ENCODE assay signal across 18 mouse cellular contexts in genomic region chr11:89105823-89106222, GRCm38 (mm10). TPM values are rescaled to one million over a fixed set of nuclear protein-coding genes. Genes with fewer than 3 reads are reported as not detected.
DNase-seq lines count a peak whose midpoint lies in the region; ATAC-seq and TF ChIP-seq lines count a peak whose summit lies in the region.
"Had no signal": no experiment of that assay in that cellular context is flagged by ENCODE, and none has a peak within 500 bp of the region (broad histone marks: within the 10 kb centered on the region; RNA-seq: fewer than 3 reads in every experiment).

No protein-coding gene starts in this region.

- no peak for TF ChIP-seq EP300 in liver, postnatal 0 days (IDR thresholded peaks at IDR 0.05; ENCODE audit: low read depth)

- no peaks in the 10 kb centered on the region for H3K36me3 ChIP-seq in liver, embryonic 11.5 days (ENCODE audit: control insufficient read depth, insufficient read depth, low read length)
- no peaks in the 10 kb centered on the region for H3K36me3 ChIP-seq in liver, postnatal 0 days (replicated peaks; ENCODE audit: insufficient read depth, low read length)
- H3K36me3 ChIP-seq: embryonic facial prominence, embryonic 12.5 days; midbrain, embryonic 12.5 days; neural tube, embryonic 15.5 days had no signal

- 0 out of 2 replicates have a peak, but pooled peaks cover 3% of the 10 kb centered on the region for H3K4me1 ChIP-seq in liver, embryonic 11.5 days (replicated peaks; ENCODE audit: control insufficient read depth, insufficient read depth, low read length)
- peaks cover 7% of the 10 kb centered on the region; the same call in 1 of the 2 replicates for H3K4me1 ChIP-seq in liver, postnatal 0 days (ENCODE audit: insufficient read depth)
- H3K4me1 ChIP-seq: embryonic facial prominence, embryonic 12.5 days had no signal

- no peak overlapping the region for H3K4me3 ChIP-seq in liver, embryonic 11.5 days (ENCODE audit: low read depth, low read length)
- no peak overlapping the region for H3K4me3 ChIP-seq in liver, postnatal 0 days (ENCODE audit: low read depth, low read length)
- H3K4me3 ChIP-seq: embryonic facial prominence, embryonic 12.5 days; midbrain, embryonic 12.5 days; neural tube, embryonic 15.5 days had no signal

- no peak for ATAC-seq in liver, embryonic 11.5 days (replicated peaks; ENCODE audit: low FRiP score)
- no peak for ATAC-seq in liver, postnatal 0 days
- no peak for ATAC-seq in erythroid progenitor cell, adult 5-6 weeks (replicated peaks; ENCODE audit: low FRiP score, poor library complexity, severe bottlenecking)
- ATAC-seq: forebrain, embryonic 14.5 days had no signal

- H3K27me3 ChIP-seq in liver, embryonic 11.5 days (replicated peaks; ENCODE audit: control insufficient read depth, insufficient read depth, low read length): no peaks in the 10 kb centered on the region
- H3K27me3 ChIP-seq in liver, postnatal 0 days (ENCODE audit: insufficient read depth, low read length): no peaks in the 10 kb centered on the region
- H3K27me3 ChIP-seq: midbrain, embryonic 12.5 days; neural tube, embryonic 15.5 days had no signal

- H3K27ac ChIP-seq in liver, embryonic 11.5 days (ENCODE audit: low read depth, low read length): no peak overlapping the region
- H3K27ac ChIP-seq in liver, postnatal 0 days (ENCODE audit: low read depth): no peak overlapping the region
- H3K27ac ChIP-seq: embryonic facial prominence, embryonic 12.5 days; midbrain, embryonic 12.5 days; neural tube, embryonic 15.5 days had no signal

- H3K9ac ChIP-seq in liver, embryonic 11.5 days (ENCODE audit: low read depth, low read length): no peak overlapping the region
- H3K9ac ChIP-seq in liver, postnatal 0 days (replicated peaks): no peak overlapping the region
- H3K9ac ChIP-seq: embryonic facial prominence, embryonic 12.5 days; midbrain, embryonic 12.5 days; neural tube, embryonic 15.5 days had no signal

- H3K4me2 ChIP-seq in liver, embryonic 11.5 days: no peak overlapping the region
- H3K4me2 ChIP-seq in liver, postnatal 0 days (ENCODE audit: low read depth, low read length): no peak overlapping the region
- H3K4me2 ChIP-seq: embryonic facial prominence, embryonic 12.5 days; midbrain, embryonic 12.5 days; neural tube, embryonic 15.5 days had no signal

- TF ChIP-seq CTCF in liver, postnatal 0 days (IDR thresholded peaks at IDR 0.05; ENCODE audit: low read depth): peak; percentile 28; the same call in 1 of the 2 replicates

- no peaks in the 10 kb centered on the region for H3K9me3 ChIP-seq in liver, embryonic 11.5 days (ENCODE audit: control insufficient read depth, low read length)
- H3K9me3 ChIP-seq in liver, postnatal 0 days (ENCODE audit: low read length): no peaks in the 10 kb centered on the region
- H3K9me3 ChIP-seq: embryonic facial prominence, embryonic 12.5 days; midbrain, embryonic 12.5 days; neural tube, embryonic 15.5 days had no signal

- 79% methylated on average over 11 of the region's 11 CpGs for WGBS in liver, embryonic 11.5 days
- 62% methylated on average over 11 of the region's 11 CpGs for WGBS in liver, postnatal 0 days (ENCODE audit: insufficient replicate concordance)

- DNase-seq in liver (peak; percentile 21), A20 (ENCODE audit: low read depth, low spot score) (peak; percentile 90), MEL-GATA-1-ER (ENCODE audit: extremely low read depth, low read depth) (peak; percentile 82)
- no peak for DNase-seq in liver, embryonic 11.5 days (ENCODE audit: low spot score)
- DNase-seq in liver, postnatal 0 days: peak; percentile 29
- no peak for DNase-seq in layer of hippocampus, adult 8-10 months (ENCODE audit: low spot score in 2 of 2)
- DNase-seq in right cerebral cortex, postnatal 10 days (ENCODE audit: low spot score in 2 of 2): no peak
- DNase-seq: adrenal gland, postnatal 10 days; cerebellum, adult 9-10 months; gastrocnemius, postnatal 14 days; heart, postnatal 10 days; kidney, adult 18-20 months; right cerebral cortex, postnatal 25 days had no signal

RNA-seq across cellular contexts. Expression of gene Gm525, which starts 32.2 kb away (rescaled TPM):
- polyA plus RNA-seq in liver, embryonic 11.5 days (2014; fragmentation: Nextera tagmentation; extraction: Ambion mirVana): not detected in 2 replicates
- polyA plus RNA-seq in liver, postnatal 0 days (2015; fragmentation: Nextera tagmentation; extraction: Ambion mirVana): 0.31 and 0.39 TPM in 2 replicates
- total RNA-seq in erythroid progenitor cell, adult 5-6 weeks (2015; ENCODE audit: low replicate concordance): not detected in 2 replicates
- total RNA-seq in erythroid progenitor cell, adult 5-6 weeks (2017; ENCODE audit: low replicate concordance): not detected in 2 replicates
- not detected for total RNA-seq in layer of hippocampus, adult 8-10 months (2022)
- total RNA-seq: adrenal gland, postnatal 10 days; gastrocnemius, postnatal 14 days; heart, postnatal 10 days had no signal
- polyA plus RNA-seq: forebrain, embryonic 14.5 days; midbrain, embryonic 12.5 days; neural tube, embryonic 15.5 days had no signal

RNA-seq across cellular contexts. Expression of gene Dgke, which starts 39.2 kb away (rescaled TPM):
- 1.8 and 1.9 TPM in 2 replicates for polyA plus RNA-seq in liver, embryonic 11.5 days (2014; fragmentation: Nextera tagmentation; extraction: Ambion mirVana)
- 0.53 and 0.60 TPM in 2 replicates for polyA plus RNA-seq in liver, postnatal 0 days (2015; fragmentation: Nextera tagmentation; extraction: Ambion mirVana)
- total RNA-seq in erythroid progenitor cell, adult 5-6 weeks (2015; ENCODE audit: low replicate concordance): 0.72 and 0.84 TPM in 2 replicates
- total RNA-seq in erythroid progenitor cell, adult 5-6 weeks (2017; ENCODE audit: low replicate concordance): 1.8 and 2.2 TPM in 2 replicates
- 10 to 100 TPM; 45.9 to 51.3 (median 47.0) TPM for total RNA-seq in layer of hippocampus, adult 8-10 months (2022)

Comparison
In these comparisons a context has a peak if more than half of its experiments do, and no peak if none do; other contexts are left out.
1. DNase-seq: peak in liver (single experiment), A20 (single experiment), MEL-GATA-1-ER (single experiment) and liver, postnatal 0 days (single experiment); none in liver, embryonic 11.5 days (single experiment), layer of hippocampus, adult 8-10 months (0 of 2) and right cerebral cortex, postnatal 10 days (0 of 2).
2. RNA of gene Dgke, which starts 39.2 kb away (total RNA-seq): 45.9 to 51.3 TPM in layer of hippocampus, adult 8-10 months; 0.72 to 2.2 TPM in erythroid progenitor cell, adult 5-6 weeks; every median in the first group is over 10 times any median in the second.